Mouse (Mus musculus) heart, adult 9 months (tissue): ENCODE measurements around the gene Narfl.

ENCODE experiments used
- DNase-seq, 2 experiments: peaks; one replicate each; pipeline ENCODE4 v3.0.0; 2022; ENCODE audit warnings: low spot score in 2 of 2

Gene Narfl

DNA sequence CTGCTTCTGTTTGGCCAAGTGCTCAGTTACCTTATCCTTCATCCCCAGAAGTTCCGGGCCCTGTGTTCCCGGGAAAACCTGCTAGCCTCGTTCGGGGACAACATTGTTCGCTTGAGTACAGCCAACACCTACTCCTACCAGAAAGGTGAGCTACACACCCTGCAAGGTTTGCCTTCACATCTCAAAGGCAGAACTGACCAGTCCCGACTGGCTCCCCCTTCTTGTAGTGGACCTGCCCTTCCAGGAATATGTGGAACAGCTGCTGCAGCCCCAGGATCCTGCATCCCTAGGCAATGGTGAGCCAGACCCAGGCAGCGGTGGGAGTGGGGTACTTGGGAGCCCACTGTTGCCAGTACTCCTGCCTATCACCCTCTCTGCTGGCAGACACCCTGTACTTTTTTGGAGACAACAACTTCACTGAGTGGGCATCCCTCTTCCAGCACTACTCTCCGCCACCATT is 56.0 kb downstream of the Narfl start:
- no peak for DNase-seq

- DNase-seq: no peak
Measured at GRCm38 (mm10) chr17:25830200-25830753, 56.7 kb downstream of the Narfl start.

- DNase-seq: no peak
Measured at GRCm38 (mm10) chr17:25830806-25831431, 57.3 kb downstream of the Narfl start.

- DNase-seq: peak in 1 of 2 experiments; percentile 35
Measured at GRCm38 (mm10) chr17:25831451-25832281, 58.1 kb downstream of the Narfl start.

GRCm38 (mm10) chr17:25832436-25833290 is 59.1 kb downstream of the Narfl start:
- peak; percentile 99 for DNase-seq
